Mouse (Mus musculus) gastrocnemius, adult 18-20 months (tissue): ENCODE results near the gene Fezf2. TPM values are rescaled to one million over a fixed set of nuclear protein-coding genes. Genes with fewer than 3 reads are reported as not detected.

Experiments
- total RNA-seq, 2 experiments: library from RNA; stranded (reverse); gene quantifications; 2 replicates each; pipeline ENCODE4 v1.2.3; 2021

The Fezf2 gene
- total RNA-seq, 2 experiments from 2014 or later = not detected

Other genes starting within 250 kb of the Fezf2 start
- under 1 TPM; 0.07 to 0.14 TPM for gene Gm49355, start 64.2 kb downstream of the Fezf2 start, total RNA-seq
- gene 3830406C13Rik, start 64.0 kb downstream of the Fezf2 start, total RNA-seq = 10 to 100 TPM; 12.1 to 12.4 TPM